Mouse (Mus musculus) stomach, postnatal 0 days (tissue): ENCODE measurements around the gene Hoxd4. TPM values are rescaled to one million over a fixed set of nuclear protein-coding genes. Genes with fewer than 3 reads are reported as not detected.

ENCODE experiments used
- ATAC-seq: fragments of 200-750 bp; cut with Nextera tagmentation; 2 replicates; pipeline ENCODE4 v1.8.0; 2017; ENCODE audit not compliant: low FRiP score, low TSS enrichment
- DNase-seq: peaks from one replicate; pipeline ENCODE4 v3.0.0-alpha.2; 2016; ENCODE audit warnings: low spot score
- H3K27ac ChIP-seq: fragments of 300-500 bp; sonication (generic); replicated peaks from 2 replicates; pipeline ENCODE4 v1.5.1; 2014; ENCODE audit warnings: mild to moderate bottlenecking, control low read depth
- H3K27me3 ChIP-seq: fragments of 300-500 bp; sonication (generic); 2 replicates; pipeline ENCODE4 v1.6.1; 2014; ENCODE audit warnings: low read length; ENCODE audit not compliant: control insufficient read depth, insufficient read depth
- H3K36me3 ChIP-seq: fragments of 300-500 bp; sonication (generic); 2 replicates; pipeline ENCODE4 v1.6.1; 2014; ENCODE audit warnings: low read length, mixed read lengths; ENCODE audit not compliant: control insufficient read depth, insufficient read depth
- H3K4me1 ChIP-seq: fragments of 300-500 bp; sonication (generic); replicated peaks from 2 replicates; pipeline ENCODE4 v1.6.1; 2014; ENCODE audit warnings: antibody characterized with exemption; ENCODE audit not compliant: control insufficient read depth, insufficient read depth
- H3K4me2 ChIP-seq: fragments of 300-500 bp; sonication (generic); replicated peaks from 2 replicates; pipeline ENCODE4 v1.6.1; 2014; ENCODE audit warnings: low read depth, mild to moderate bottlenecking, control low read depth, moderate library complexity
- H3K4me3 ChIP-seq: fragments of 300-500 bp; sonication (generic); 2 replicates; pipeline ENCODE4 v1.5.1; 2014; ENCODE audit warnings: low read depth, low read length, control low read depth
- H3K9ac ChIP-seq: fragments of 300-500 bp; sonication (generic); 2 replicates; pipeline ENCODE4 v1.6.1; 2014; ENCODE audit warnings: mild to moderate bottlenecking, low read length, control low read depth, mixed read lengths
- H3K9me3 ChIP-seq: fragments of 300-500 bp; sonication (generic); 2 replicates; pipeline ENCODE4 v1.6.1; 2016; ENCODE audit warnings: low read length; ENCODE audit not compliant: control insufficient read depth
- CTCF ChIP-seq: IDR thresholded peaks from 2 replicates; pipeline ENCODE4 v1.5.1; 2016; ENCODE audit warnings: antibody characterized with exemption, low read depth, mild to moderate bottlenecking, moderate library complexity
- EP300 ChIP-seq: optimal IDR thresholded peaks from 2 replicates; pipeline ENCODE3; 2016; ENCODE audit warnings: antibody characterized with exemption
- WGBS: fragments of 180-500 bp; shearing (Covaris S2); extraction: QIAGEN DNeasy Blood & Tissue Kit; methylation state at CpG from one replicate; pipeline ENCODE4 v1.1.7; 2014; 5-methylcytosine and 5-hydroxymethylcytosine counted together
- polyA plus RNA-seq: library from polyadenylated mRNA; unstranded; fragments of >200 nt; fragmentation: Nextera tagmentation; extraction: Ambion mirVana; gene quantifications from 2 replicates; pipeline ENCODE4 v1.2.1, GENCODE M21; 2015

The Hoxd4 gene
- polyA plus RNA-seq, 1 experiment from 2014 or later, result 0.08 TPM

GRCm38 (mm10) chr2:74690338-74690716, 21.4 kb upstream of the Hoxd4 start:
- Histone ChIP-seq H3K9ac (no peak overlapping the region), H3K4me1 (no peaks in the 10 kb centered on the region), H3K27me3 (peaks cover 40% of the 10 kb centered on the region), H3K36me3 (no peaks in the 10 kb centered on the region), H3K9me3 (no peaks in the 10 kb centered on the region), H3K27ac (no peak overlapping the region), H3K4me2 (no peak overlapping the region), H3K4me3 (no peak overlapping the region)
- no peak for ATAC-seq
- WGBS, result 9% methylated on average over 8 of the region's 8 CpGs
- DNase-seq, result no peak
- TF ChIP-seq EP300 (no peak), CTCF (no peak)

GRCm38 (mm10) chr2:74691022-74691951, 20.4 kb upstream of the Hoxd4 start, which contains the start of gene Hoxd10:
TSS of gene Hoxd10 (plus strand) at chr2:74691924.
- H3K27me3 ChIP-seq, result peaks cover 41% of the 10 kb centered on the region
- H3K27ac ChIP-seq, result no peak within 1 kb of the TSS
- H3K4me2 ChIP-seq, result no peak within 1 kb of the TSS
- WGBS, result 2% methylated on average over 56 of the region's 56 CpGs
- no peaks in the 10 kb centered on the region for H3K9me3 ChIP-seq
- DNase-seq (no peak), ATAC-seq (no peak)
- no peaks in the 10 kb centered on the region for H3K4me1 ChIP-seq
- no peak within 1 kb of the TSS for H3K9ac ChIP-seq
- TF ChIP-seq EP300 (no peak), CTCF (peak; percentile 58)
- H3K36me3 ChIP-seq, result no peaks in the 10 kb centered on the region
- peak within 1 kb of the TSS; percentile 15 for H3K4me3 ChIP-seq

- no peak overlapping the region for H3K4me2 ChIP-seq
- H3K27me3 ChIP-seq, result peaks cover 35% of the 10 kb centered on the region
- H3K27ac ChIP-seq, result no peak overlapping the region
- no peaks in the 10 kb centered on the region for H3K9me3 ChIP-seq
- no peaks in the 10 kb centered on the region for H3K36me3 ChIP-seq
- TF ChIP-seq EP300 (no peak), CTCF (no peak)
- no peaks in the 10 kb centered on the region for H3K4me1 ChIP-seq
- WGBS, result 6% methylated on average over 35 of the region's 35 CpGs
- peak overlapping the region; percentile 8; the same call in 1 of the 2 replicates for H3K4me3 ChIP-seq
- ATAC-seq (no peak), DNase-seq (no peak)
- no peak overlapping the region for H3K9ac ChIP-seq
Measured at GRCm38 (mm10) chr2:74691995-74692807, 19.5 kb upstream of the Hoxd4 start.

- H3K36me3 ChIP-seq, result no peaks in the 10 kb centered on the region
- H3K4me2 ChIP-seq, result no peak overlapping the region
- no peak overlapping the region for H3K9ac ChIP-seq
- ATAC-seq (no peak), DNase-seq (no peak)
- no peaks in the 10 kb centered on the region for H3K9me3 ChIP-seq
- no peak for TF ChIP-seq CTCF
- no peak for TF ChIP-seq EP300
- H3K27me3 ChIP-seq, result peaks cover 32% of the 10 kb centered on the region
- H3K4me3 ChIP-seq, result peak overlapping the region; percentile 8; the same call in 1 of the 2 replicates
- 3% methylated on average over 20 of the region's 20 CpGs for WGBS
- H3K4me1 ChIP-seq, result no peaks in the 10 kb centered on the region
- no peak overlapping the region for H3K27ac ChIP-seq
Measured at GRCm38 (mm10) chr2:74692808-74693431, 18.8 kb upstream of the Hoxd4 start.

- no peaks in the 10 kb centered on the region for H3K36me3 ChIP-seq
- H3K4me1 ChIP-seq, result no peaks in the 10 kb centered on the region
- H3K4me3 ChIP-seq, result no peak overlapping the region
- no peak for TF ChIP-seq CTCF
- no peak overlapping the region for H3K9ac ChIP-seq
- H3K27ac ChIP-seq, result no peak overlapping the region
- ATAC-seq, result no peak
- no peaks in the 10 kb centered on the region for H3K9me3 ChIP-seq
- 7% methylated on average over 4 of the region's 4 CpGs for WGBS
- no peak overlapping the region for H3K4me2 ChIP-seq
- peaks cover 32% of the 10 kb centered on the region for H3K27me3 ChIP-seq
- DNase-seq, result no peak
Measured at GRCm38 (mm10) chr2:74693432-74693827, 18.3 kb upstream of the Hoxd4 start.
